Mouse (Mus musculus) intestine, postnatal 0 days (tissue): ENCODE measurements at regions not wholly inside any gene's neighbourhood (a gene's known extent, or its start where the extent isn't known, plus 50 kb on each side); places are given as distances from the start of the nearest gene placed in this dataset.
"Not testable (repeated sequence)": the region's sequence is repeated elsewhere in the genome, so short reads cannot be mapped to it uniquely, and the experiment has no call there.

Experiments
- ATAC-seq: fragments of 200-750 bp; cut with Nextera tagmentation; 2 replicates; pipeline ENCODE4 v1.8.0; 2017; ENCODE audit warnings: mild to moderate bottlenecking, moderate TSS enrichment, moderate library complexity
- H3K27ac ChIP-seq: fragments of 300-500 bp; sonication (generic); 2 replicates; pipeline ENCODE4 v1.5.1; 2014; ENCODE audit warnings: mild to moderate bottlenecking, low read depth, low read length, moderate library complexity
- H3K27me3 ChIP-seq: fragments of 300-500 bp; sonication (generic); replicated peaks from 2 replicates; pipeline ENCODE4 v1.6.1; 2014; ENCODE audit warnings: low read length, mixed read lengths; ENCODE audit not compliant: control insufficient read depth, insufficient read depth
- H3K36me3 ChIP-seq: fragments of 300-500 bp; sonication (generic); 2 replicates; pipeline ENCODE4 v1.6.1; 2014; ENCODE audit warnings: mild to moderate bottlenecking, moderate library complexity; ENCODE audit not compliant: control insufficient read depth, insufficient read depth
- H3K4me1 ChIP-seq: fragments of 300-500 bp; sonication (generic); replicated peaks from 2 replicates; pipeline ENCODE4 v1.6.1; 2014; ENCODE audit warnings: antibody characterized with exemption, low read length, mixed read lengths; ENCODE audit not compliant: control insufficient read depth, insufficient read depth
- H3K4me2 ChIP-seq: fragments of 300-500 bp; sonication (generic); replicated peaks from 2 replicates; pipeline ENCODE4 v1.6.1; 2014; ENCODE audit warnings: low read depth, mild to moderate bottlenecking, moderate library complexity
- H3K4me3 ChIP-seq: fragments of 300-500 bp; sonication (generic); 2 replicates; pipeline ENCODE4 v1.5.1; 2014; ENCODE audit warnings: low read depth, low read length
- H3K9ac ChIP-seq: fragments of 300-500 bp; sonication (generic); 2 replicates; pipeline ENCODE4 v1.6.1; 2014; ENCODE audit warnings: mild to moderate bottlenecking, low read depth, low read length
- H3K9me3 ChIP-seq: fragments of 300-500 bp; sonication (generic); 2 replicates; pipeline ENCODE4 v1.6.1; 2016; ENCODE audit warnings: mixed run types; ENCODE audit not compliant: control insufficient read depth
- CTCF ChIP-seq: sonication (generic); IDR thresholded peaks from 2 replicates; pipeline ENCODE4 v1.5.1; 2016; ENCODE audit warnings: low read depth, mild to moderate bottlenecking, control low read depth, antibody characterized with exemption, moderate library complexity
- WGBS: fragments of 180-500 bp; shearing (Covaris S2); extraction: QIAGEN DNeasy Blood & Tissue Kit; methylation state at CpG from one replicate; pipeline ENCODE4 v1.1.7; 2014; 5-methylcytosine and 5-hydroxymethylcytosine counted together

- H3K27me3 ChIP-seq: no peaks in the 10 kb centered on the region
- no peak overlapping the region for H3K9ac ChIP-seq
- no peaks in the 10 kb centered on the region for H3K4me1 ChIP-seq
- WGBS: 50% methylated on average over 9 of the region's 11 CpGs
- no peak for TF ChIP-seq CTCF
- no peak overlapping the region for H3K27ac ChIP-seq
- H3K36me3 ChIP-seq: no peaks in the 10 kb centered on the region
- H3K4me2 ChIP-seq: 0 out of 2 replicates have a peak overlapping the region, but pooled peaks have one; percentile 3
- no peak for ATAC-seq
- no peaks in the 10 kb centered on the region for H3K9me3 ChIP-seq
- no peak overlapping the region for H3K4me3 ChIP-seq
These were observed 80.0 kb downstream of the Nfkbiz start for GRCm38 (mm10) chr16:55758707-55759067.

- no peak overlapping the region for H3K9ac ChIP-seq
These were observed 80.6 kb downstream of the Nfkbiz start for GRCm38 (mm10) chr16:55757952-55758706.

GRCm38 (mm10) chr16:55757422-55757815 is 81.3 kb downstream of the Nfkbiz start:
- H3K9me3 ChIP-seq, H3K27ac ChIP-seq, H3K9ac ChIP-seq, ATAC-seq, H3K4me1 ChIP-seq, H3K4me3 ChIP-seq, H3K4me2 ChIP-seq, H3K27me3 ChIP-seq, H3K36me3 ChIP-seq: not testable (repeated sequence)
- 66% methylated on average over 3 of the region's 3 CpGs for WGBS

More at GRCm38 (mm10) chr16:55757952-55758706, 80.6 kb downstream of the Nfkbiz start:
- 21% methylated on average over 5 of the region's 5 CpGs for WGBS
- peak; percentile 57; the same call in 1 of the 2 replicates for ATAC-seq
- H3K9me3 ChIP-seq: no peaks in the 10 kb centered on the region
- TF ChIP-seq CTCF: no peak
- 0 out of 2 replicates have a peak overlapping the region, but pooled peaks have one; percentile 3 for H3K4me2 ChIP-seq
- H3K36me3 ChIP-seq: no peaks in the 10 kb centered on the region
- H3K27ac ChIP-seq: no peak overlapping the region
- no peaks in the 10 kb centered on the region for H3K27me3 ChIP-seq
- no peaks in the 10 kb centered on the region for H3K4me1 ChIP-seq
- H3K4me3 ChIP-seq: no peak overlapping the region

- Histone ChIP-seq H3K27me3 (no peaks in the 10 kb centered on the region), H3K9me3 (no peaks in the 10 kb centered on the region), H3K4me3 (no peak overlapping the region), H3K4me2 (no peak overlapping the region), H3K4me1 (no peaks in the 10 kb centered on the region), H3K27ac (no peak overlapping the region), H3K36me3 (no peaks in the 10 kb centered on the region), H3K9ac (no peak overlapping the region)
- WGBS: 85% methylated on average over 15 of the region's 15 CpGs
- TF ChIP-seq CTCF: no peak
- ATAC-seq: no peak
These were observed 81.8 kb downstream of the Nfkbiz start for GRCm38 (mm10) chr16:55756764-55757421.

GRCm38 (mm10) chr16:55755309-55755832 is 83.3 kb downstream of the Nfkbiz start:
- ATAC-seq: no peak
- Histone ChIP-seq H3K27ac (no peak overlapping the region), H3K36me3 (no peaks in the 10 kb centered on the region), H3K9ac (no peak overlapping the region), H3K4me2 (no peak overlapping the region), H3K27me3 (no peaks in the 10 kb centered on the region), H3K9me3 (no peaks in the 10 kb centered on the region), H3K4me3 (no peak overlapping the region), H3K4me1 (no peaks in the 10 kb centered on the region)
- 75% methylated on average over 6 of the region's 6 CpGs for WGBS
- no peak for TF ChIP-seq CTCF

- no peak for TF ChIP-seq CTCF
- H3K4me2 ChIP-seq: no peak overlapping the region
- H3K9ac ChIP-seq: no peak overlapping the region
- no peak overlapping the region for H3K4me3 ChIP-seq
- no peak overlapping the region for H3K27ac ChIP-seq
- H3K9me3 ChIP-seq: no peaks in the 10 kb centered on the region
- no peak for ATAC-seq
- H3K27me3 ChIP-seq: no peaks in the 10 kb centered on the region
- 88% methylated on average over 14 of the region's 14 CpGs for WGBS
- no peaks in the 10 kb centered on the region for H3K4me1 ChIP-seq
- no peaks in the 10 kb centered on the region for H3K36me3 ChIP-seq
These were observed 84.5 kb downstream of the Nfkbiz start for GRCm38 (mm10) chr16:55754092-55754763.
